Mouse (Mus musculus) CD4-positive, CD25-positive, alpha-beta regulatory T cell, adult 2 months (primary cell): Measurements from ENCODE around the gene Ankrd44.
A peak's percentile ranks its signal among the peaks of the same experiment; 100 is the strongest.

Source experiments
- DNase-seq: peaks from one replicate; pipeline ENCODE4 v3.0.0-alpha.2; 2012; ENCODE audit warnings: low read depth, low spot score

Gene Ankrd44

GRCm38 (mm10) chr1:54922707-54923106 is 3.5 kb downstream of the Ankrd44 start:
- DNase-seq: no peak

DNA sequence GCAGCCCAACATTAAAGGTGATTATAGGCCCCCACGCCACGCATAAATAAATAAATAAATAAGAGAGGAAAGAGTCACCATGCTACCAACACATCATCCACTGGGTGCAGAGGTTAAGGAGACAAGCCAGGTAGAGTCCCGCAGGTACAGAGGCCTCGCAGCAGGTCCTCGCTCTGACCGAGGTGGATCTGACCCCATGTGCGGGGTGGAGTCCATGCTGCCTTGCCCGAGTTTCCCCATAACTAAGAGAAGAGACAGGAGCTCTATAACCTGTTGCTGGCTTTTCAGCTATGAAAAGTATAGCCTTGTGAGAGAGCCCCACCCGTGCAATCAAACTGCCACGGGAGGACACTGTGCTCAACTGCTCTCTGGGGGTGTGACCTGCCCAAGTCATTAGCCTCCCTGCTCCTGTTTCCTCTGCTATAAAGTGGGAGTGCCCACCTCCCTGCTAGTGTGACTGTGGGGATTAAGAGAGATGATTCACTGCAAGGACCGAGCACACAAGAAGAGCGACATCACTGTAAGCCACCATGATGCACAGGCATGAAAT is 4.1 kb downstream of the Ankrd44 start:
- no peak for DNase-seq

DNA sequence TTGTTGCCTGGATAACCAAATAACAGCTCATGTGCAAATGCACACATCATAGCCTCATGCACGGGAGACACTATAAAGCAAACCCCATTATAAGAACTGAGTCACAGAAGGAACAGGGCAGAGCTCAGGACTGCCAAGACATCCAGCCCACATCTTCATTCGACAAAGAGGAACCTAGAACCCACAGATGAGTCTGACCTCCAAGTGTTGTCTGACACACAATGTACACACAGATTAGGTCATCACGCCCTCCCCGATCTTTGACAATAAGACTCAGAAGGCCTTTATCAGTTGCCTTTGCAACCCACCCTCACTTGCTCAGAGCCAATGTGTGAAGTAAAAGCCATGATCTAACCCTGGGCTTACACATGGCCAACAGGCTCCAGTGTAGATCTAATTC is 6.1 kb downstream of the Ankrd44 start:
- no peak for DNase-seq

GRCm38 (mm10) chr1:54916456-54916855 is 9.7 kb downstream of the Ankrd44 start:
- DNase-seq: no peak

DNA sequence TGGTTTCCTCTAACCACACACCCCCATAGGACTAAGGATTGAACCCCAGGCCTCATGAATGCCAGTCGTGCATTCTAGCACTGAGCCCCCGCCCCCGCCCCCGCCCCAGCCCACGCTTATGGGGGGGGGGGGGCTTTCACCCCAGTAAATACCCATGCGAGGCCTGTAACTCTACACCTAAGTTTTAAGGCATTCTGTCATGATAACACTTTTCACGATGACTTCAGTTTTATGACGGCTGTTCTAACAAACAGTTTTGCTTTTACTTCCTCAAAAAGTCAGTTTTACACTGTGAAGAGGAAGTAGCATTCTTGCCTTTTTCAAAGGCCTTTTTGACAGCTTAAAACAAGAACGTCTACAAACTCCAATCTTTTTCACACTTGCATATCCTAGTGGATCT is 11.8 kb downstream of the Ankrd44 start:
- peak; percentile 64 for DNase-seq

DNA sequence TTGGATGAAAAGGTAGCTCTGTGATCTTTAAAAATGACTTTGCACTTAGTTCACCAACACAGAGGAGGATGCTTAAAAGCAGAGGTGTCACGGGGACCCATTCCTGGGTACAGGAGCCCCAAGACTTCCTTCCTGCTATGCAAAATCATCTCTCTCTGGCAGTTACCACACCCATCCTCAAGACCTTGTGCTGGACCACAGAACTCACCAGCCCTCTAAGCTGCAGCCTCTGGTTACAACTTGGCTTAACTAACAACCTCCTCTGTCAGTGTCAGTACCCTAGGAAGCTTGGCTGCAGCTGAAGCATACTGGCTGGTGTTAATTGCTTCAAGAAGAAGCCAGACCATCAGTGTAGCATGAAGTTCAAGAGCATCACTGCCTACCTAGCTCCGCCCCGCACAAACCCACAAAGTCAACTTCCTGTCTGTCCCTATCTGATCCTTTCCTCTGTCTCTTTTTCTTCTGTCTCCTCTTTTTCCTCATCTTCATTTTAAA is 12.8 kb downstream of the Ankrd44 start:
- peak; percentile 85 for DNase-seq

GRCm38 (mm10) chr1:54913063-54913335 is 13.2 kb downstream of the Ankrd44 start:
- no peak for DNase-seq

DNA sequence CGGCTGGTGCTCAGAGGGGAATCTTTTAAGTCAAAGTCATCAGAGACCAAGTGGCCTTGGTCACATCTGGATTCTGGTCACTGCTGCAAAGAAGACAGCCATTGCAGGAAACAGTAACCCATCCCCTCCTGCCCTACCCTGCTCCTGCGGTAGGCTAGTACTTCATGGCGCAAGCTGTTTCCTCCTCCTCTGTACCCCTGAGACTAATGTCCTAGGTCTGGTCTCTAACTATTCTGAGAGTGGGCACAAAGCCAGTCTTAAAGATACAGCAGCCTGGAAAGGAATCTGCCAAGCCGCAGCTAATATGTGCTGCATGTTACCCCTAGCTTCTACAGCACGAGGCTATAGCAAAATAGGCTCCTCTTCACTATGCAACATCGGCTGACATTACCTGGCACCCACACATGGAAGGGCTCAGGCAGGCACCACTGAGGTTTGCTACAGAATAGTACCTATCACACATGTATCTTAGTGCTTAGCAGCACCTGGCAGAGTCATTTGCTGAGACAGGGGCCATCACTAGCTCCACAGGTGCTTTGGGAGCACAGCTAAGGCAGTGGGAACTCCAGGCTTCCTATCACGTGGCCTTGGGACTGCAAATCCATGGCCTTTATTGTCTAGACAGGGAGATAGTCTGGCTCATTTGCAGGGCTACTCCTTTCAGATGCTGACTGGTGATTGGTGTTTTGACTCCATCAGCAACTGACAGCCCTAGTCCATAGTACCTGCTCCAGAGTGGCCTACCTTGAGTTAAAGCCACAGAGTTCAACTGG is 13.7 kb downstream of the Ankrd44 start:
- no peak for DNase-seq

DNA sequence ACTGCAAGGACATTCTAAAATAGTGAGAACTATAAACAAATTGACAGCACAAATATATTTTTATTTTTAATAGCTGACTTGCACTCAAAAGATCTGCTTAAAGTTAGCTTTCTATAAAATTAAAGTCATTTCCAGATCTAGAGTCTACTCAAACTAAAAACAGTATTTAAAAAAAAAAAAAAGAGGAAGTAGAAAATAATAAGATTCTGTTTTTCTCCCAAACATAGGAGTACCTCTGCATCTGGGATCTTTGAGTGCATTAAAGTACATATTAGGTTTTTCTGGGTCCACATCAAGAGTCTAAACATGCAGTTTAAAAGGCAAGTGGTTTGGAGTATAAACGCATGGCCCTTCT is 15.0 kb downstream of the Ankrd44 start:
- no peak for DNase-seq

GRCm38 (mm10) chr1:54910489-54911255 is 15.5 kb downstream of the Ankrd44 start:
- peak; percentile 45 for DNase-seq

- DNase-seq: no peak
These were observed 17.4 kb downstream of the Ankrd44 start for GRCm38 (mm10) chr1:54908786-54909185.

- DNase-seq: peak; percentile 77
These were observed 19.0 kb downstream of the Ankrd44 start for GRCm38 (mm10) chr1:54907066-54907639.

DNA sequence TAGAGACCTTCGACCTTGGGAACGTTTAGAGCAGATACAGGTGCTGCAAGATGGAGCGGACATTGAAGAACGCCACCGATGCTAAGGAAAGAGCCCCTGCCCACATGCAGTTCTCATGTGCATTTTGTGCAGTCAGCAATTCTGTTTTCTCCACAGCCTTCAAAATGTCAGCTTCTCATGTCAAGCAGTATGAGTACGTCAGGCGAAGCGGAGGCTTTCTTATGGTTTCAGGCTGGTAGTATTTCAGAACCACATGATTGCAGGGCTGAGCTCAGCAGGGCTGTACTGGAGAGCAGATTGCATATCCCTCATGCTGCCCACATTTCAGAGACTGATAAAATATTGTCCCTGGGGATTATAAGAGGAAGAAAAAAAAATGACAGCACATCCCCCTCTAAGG is 19.9 kb downstream of the Ankrd44 start:
- DNase-seq: peak; percentile 45

DNA sequence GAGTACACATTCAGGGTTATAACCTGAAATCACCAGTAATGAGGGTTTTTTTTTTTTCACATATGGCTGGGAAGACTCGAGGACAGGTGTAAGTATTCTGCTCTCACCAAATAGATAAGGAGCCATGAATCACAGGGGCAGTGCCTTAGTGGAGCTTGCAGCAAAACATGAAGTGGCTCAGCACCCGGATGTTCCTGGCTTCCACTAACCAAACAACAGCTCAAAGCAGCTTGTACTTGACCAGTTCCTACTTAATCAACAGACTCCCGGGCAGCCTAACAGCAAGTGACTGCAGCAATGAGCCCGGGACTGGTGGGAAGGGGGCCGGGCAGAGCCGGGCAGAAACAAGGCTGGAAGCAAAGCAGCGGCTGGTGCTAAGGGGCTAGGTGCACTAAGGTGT is 20.6 kb downstream of the Ankrd44 start:
- no peak for DNase-seq

DNA sequence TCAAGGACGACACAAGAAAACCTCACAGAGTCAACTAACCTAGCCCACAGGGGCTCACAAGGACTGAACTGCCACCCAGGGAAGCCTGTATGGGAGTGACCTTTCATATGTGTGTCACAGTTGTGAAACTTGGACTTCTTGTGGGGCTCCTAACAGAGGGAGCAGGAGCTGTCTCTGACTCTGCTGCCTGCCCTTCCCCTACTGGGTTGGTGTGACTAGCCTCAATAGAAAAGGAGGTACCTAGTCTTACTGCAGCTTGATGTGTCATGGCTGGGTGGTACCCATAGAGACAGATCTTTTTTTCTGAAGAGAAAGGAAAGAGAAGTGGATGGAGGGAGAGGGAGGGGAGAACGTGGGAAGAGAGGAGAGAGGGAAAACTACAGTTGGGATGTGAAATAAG is 22.0 kb downstream of the Ankrd44 start:
- no peak for DNase-seq

DNA sequence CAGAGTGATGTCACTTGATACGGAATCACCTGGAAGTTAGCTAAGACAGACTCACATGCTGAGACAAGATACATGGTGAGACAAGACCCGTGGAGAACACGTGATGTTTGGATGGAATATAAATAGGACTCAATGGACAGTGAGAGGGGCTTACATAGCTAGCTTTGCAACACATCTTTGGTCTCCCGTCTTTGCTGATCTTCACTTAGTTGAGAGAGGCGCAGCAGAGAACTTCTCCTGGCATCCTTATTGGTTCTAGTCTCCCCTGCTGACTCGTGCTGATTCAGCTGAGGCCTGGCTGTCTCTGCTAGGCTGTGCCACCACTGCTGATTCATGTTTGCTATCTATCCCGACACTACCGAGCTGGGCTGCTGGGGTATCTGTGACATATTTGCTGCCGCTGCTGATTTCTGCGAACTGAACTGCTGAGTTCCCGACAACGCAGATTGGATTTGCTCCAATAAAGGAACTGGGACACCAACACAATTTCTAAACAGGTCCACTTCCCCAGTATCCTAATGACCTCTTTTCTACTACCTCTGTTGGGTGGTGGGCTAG is 23.4 kb downstream of the Ankrd44 start:
- no peak for DNase-seq

DNA sequence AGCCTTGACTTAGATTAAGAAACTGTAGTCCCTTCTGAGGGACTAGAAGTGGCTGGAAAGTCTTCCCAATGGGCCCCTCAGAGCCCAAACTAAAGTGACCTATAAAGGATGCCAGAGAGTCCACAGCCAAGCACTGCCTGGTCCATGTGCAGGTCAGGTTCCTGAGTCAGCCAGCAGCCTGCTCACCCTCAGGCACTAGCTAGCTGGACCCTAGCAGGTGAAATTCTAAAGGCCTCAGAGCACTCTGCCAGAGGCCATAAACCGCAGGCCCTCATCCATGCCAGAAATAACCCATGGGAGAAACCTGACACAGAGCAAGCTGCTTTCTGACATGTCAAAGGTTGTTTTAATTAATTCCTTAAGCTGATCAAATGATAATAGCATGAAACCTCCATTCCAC is 25.1 kb downstream of the Ankrd44 start:
- no peak for DNase-seq

GRCm38 (mm10) chr1:54899247-54899646 is 26.9 kb downstream of the Ankrd44 start:
- DNase-seq: no peak

DNA sequence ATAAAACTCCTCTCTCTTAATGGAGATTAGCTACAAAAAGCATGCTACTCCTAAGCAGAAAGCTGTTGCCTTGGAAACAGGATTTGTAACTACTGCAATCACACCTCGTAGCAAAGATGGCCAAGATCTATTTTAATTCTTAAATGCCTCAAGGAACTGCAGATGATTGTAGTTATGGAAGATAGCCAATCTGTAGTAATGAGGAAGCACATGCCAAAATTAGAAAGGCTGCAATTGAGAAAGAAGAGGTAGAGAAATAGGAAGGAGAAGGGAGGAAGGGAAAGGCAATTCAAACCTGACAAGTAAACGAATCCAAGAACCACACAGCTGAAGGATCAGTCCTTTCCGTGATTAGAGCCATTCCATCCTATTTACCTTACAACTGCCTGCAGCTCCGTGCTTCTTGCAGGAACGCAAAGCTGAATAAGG is 27.5 kb downstream of the Ankrd44 start:
- DNase-seq: no peak

GRCm38 (mm10) chr1:54897726-54898125 is 28.5 kb downstream of the Ankrd44 start:
- no peak for DNase-seq

DNA sequence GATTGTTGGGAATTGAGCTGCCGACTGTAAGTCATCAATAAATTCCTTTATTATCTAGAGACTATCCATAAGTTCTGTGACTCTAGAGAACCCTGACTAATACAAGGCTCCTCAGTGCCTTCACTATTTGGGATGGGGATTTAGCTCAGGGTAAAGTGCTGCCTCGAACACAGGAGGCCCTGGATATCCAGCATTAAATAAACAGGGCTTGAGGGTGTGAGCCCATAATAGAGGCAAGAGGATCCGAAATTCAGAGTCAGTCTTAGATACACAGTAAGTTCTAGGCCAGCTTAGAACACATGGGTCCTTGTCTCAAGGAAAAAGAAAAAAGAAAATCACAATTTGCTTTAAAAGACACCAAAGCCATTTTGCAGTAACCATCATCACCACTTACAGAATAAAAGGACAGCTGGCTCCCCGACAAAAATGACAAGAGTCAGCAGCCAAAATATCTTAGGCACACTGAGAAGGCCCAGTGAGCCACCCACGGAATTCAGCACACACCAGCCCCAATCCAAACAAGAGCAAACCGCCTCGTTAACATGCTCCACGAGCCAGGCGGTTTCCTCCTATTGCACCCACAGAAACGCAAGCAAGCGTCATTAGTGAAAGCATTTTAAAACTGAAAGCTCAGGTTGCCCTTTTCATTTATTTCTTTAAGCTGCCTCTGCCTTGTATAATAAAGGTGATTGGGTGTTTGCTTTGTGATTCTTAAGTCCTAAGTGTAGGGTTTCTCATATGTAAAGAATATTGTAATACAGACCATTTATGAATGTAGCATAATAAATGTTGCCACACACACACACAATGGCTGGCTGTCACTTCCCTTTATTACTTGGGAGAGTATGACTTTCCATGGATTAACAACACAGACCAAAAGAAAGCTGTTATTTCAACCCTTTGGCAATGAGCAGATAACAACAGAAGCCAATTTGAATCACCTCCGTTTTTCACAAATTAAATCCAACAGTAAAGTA is 29.8 kb downstream of the Ankrd44 start:
- peak; percentile 83 for DNase-seq
